Mouse (Mus musculus) urinary bladder, postnatal 25 days (tissue): ENCODE data around the gene Glmp.
"Not testable (repeated sequence)": the region's sequence is repeated elsewhere in the genome, so short reads cannot be mapped to it uniquely, and the experiment has no call there.

Experiments used
- DNase-seq: peaks from one replicate; pipeline ENCODE4 v3.0.0; 2022; ENCODE audit warnings: low spot score

Glmp gene

DNA sequence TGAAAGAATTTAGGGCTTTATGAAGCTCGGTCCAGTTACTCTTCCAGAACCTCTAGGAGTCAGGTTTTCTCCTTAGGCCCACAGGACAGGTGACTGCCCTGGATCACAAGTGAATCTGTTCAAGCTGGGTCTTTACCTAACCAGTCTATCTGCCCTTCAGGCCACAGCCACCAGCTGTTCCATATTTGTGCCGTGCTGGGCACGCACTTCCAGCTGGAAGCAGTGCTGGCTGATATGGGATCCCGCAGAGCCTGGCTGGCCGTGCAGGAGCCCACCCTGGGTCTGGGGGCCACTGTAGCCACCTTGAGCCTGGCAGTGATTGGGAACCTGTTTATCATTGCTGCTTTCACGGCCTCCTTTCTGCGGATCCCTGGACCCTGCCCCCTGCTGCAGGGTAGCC lies 51.8 kb downstream of the Glmp start:
- not testable (repeated sequence) for DNase-seq

GRCm38 (mm10) chr3:88378599-88378998 lies 53.8 kb downstream of the Glmp start, which contains the start of gene Bglap2:
Bglap2 (minus strand) TSS chr3:88378699.
- not testable (repeated sequence) for DNase-seq
